Mouse (Mus musculus) CH12.LX (cell line): ENCODE measurements at regions not wholly inside any gene's neighbourhood (a gene's known extent, or its start where the extent isn't known, plus 50 kb on each side); places are given as distances from the start of the nearest gene placed in this dataset.

Experiments used
- DNase-seq: peaks from one replicate; pipeline ENCODE4 v3.0.0-alpha.2; 2013; ENCODE audit errors: extremely low read depth
- H3K27ac ChIP-seq: 2 replicates; pipeline ENCODE4 v1.5.1; 2012; ENCODE audit warnings: low read depth, mild to moderate bottlenecking, control low read depth, moderate library complexity; ENCODE audit not compliant: insufficient read depth
- H3K27me3 ChIP-seq: replicated peaks from 2 replicates; pipeline ENCODE3; 2012; ENCODE audit warnings: inconsistent platforms
- H3K36me3 ChIP-seq, 2 experiments: replicated peaks in 1 of 2; 2 replicates each; pipeline versions ENCODE3 to v1.6.1; 2012; ENCODE audit warnings: inconsistent platforms in 1 of 2, low read length in 1 of 2, mild to moderate bottlenecking in 1 of 2, mixed read lengths in 1 of 2, moderate library complexity in 1 of 2; ENCODE audit not compliant: control insufficient read depth in 1 of 2, insufficient read depth in 1 of 2
- H3K4me1 ChIP-seq, 2 experiments: 2 replicates each; pipeline ENCODE4 v1.6.1; 2012; ENCODE audit warnings: inconsistent platforms in 1 of 2, moderate library complexity in 1 of 2; ENCODE audit not compliant: insufficient read depth in 2 of 2, control insufficient read depth in 1 of 2
- H3K4me2 ChIP-seq: 2 replicates; pipeline ENCODE4 v1.6.1; 2012; ENCODE audit warnings: low read depth, mild to moderate bottlenecking, control low read depth; ENCODE audit not compliant: poor library complexity, insufficient read depth, severe bottlenecking
- H3K4me3 ChIP-seq, 3 experiments: fragments of 150-350 bp in 1 of 3; sonication (generic) in 1 of 3; replicated peaks in 1 of 3; 2 replicates each; pipeline versions ENCODE3 to v1.5.1; 2011 to 2012; ENCODE audit warnings: low read depth in 2 of 3, low read length in 2 of 3, mild to moderate bottlenecking in 2 of 3, moderate library complexity in 2 of 3, control low read depth in 1 of 3, improper control_type of control experiment in 1 of 3, inconsistent platforms in 1 of 3, mixed read lengths in 1 of 3; ENCODE audit not compliant: poor library complexity in 1 of 3
- H3K79me2 ChIP-seq: replicated peaks from 2 replicates; pipeline ENCODE4 v1.6.1; 2012; ENCODE audit warnings: mild to moderate bottlenecking, moderate library complexity; ENCODE audit not compliant: control insufficient read depth, poor library complexity, insufficient read depth, severe bottlenecking; ENCODE audit errors: extremely low read depth
- H3K9ac ChIP-seq: 2 replicates; pipeline ENCODE4 v1.6.1; 2012; ENCODE audit warnings: low read depth, mild to moderate bottlenecking, control low read depth, moderate library complexity; ENCODE audit not compliant: insufficient read depth
- H3K9me3 ChIP-seq: replicated peaks from 2 replicates; pipeline ENCODE3; 2012; ENCODE audit warnings: low read length, inconsistent platforms, mixed read lengths
- CHD1 ChIP-seq: IDR thresholded peaks from 2 replicates; pipeline ENCODE4 v1.6.1; 2012; ENCODE audit warnings: low read depth, low read length, improper control_type of control experiment, inconsistent platforms
- CTCF ChIP-seq, 2 experiments: IDR thresholded peaks in 1 of 2; conservative IDR thresholded peaks in 1 of 2; 2 replicates each; pipeline ENCODE4 v1.5.1; 2011 to 2012; ENCODE audit warnings: low read depth in 2 of 2, low read length in 2 of 2, improper control_type of control experiment in 1 of 2, inconsistent platforms in 1 of 2, mild to moderate bottlenecking in 1 of 2, moderate library complexity in 1 of 2
- E2F4 ChIP-seq: IDR thresholded peaks from 2 replicates; pipeline ENCODE4 v1.6.1; 2011; ENCODE audit warnings: low read depth, low read length, improper control_type of control experiment; ENCODE audit not compliant: insufficient replicate concordance
- EP300 ChIP-seq: IDR thresholded peaks from 2 replicates; pipeline ENCODE4 v1.6.1; 2011; ENCODE audit warnings: low read length, improper control_type of control experiment
- GABPA ChIP-seq: IDR thresholded peaks from 2 replicates; pipeline ENCODE4 v1.6.1; 2012; ENCODE audit warnings: low read depth, low read length, improper control_type of control experiment, inconsistent platforms; ENCODE audit not compliant: insufficient replicate concordance
- IRF4 ChIP-seq: IDR thresholded peaks from 2 replicates; pipeline ENCODE4 v1.6.1; 2014; ENCODE audit warnings: low read depth, mild to moderate bottlenecking, inconsistent platforms, low read length, improper control_type of control experiment
- JUND ChIP-seq: conservative IDR thresholded peaks from 2 replicates; pipeline ENCODE4 v1.6.1; 2011; ENCODE audit warnings: low read depth, low read length, improper control_type of control experiment
- KAT2A ChIP-seq: IDR thresholded peaks from 2 replicates; pipeline ENCODE4 v1.6.1; 2012; ENCODE audit warnings: low read length, improper control_type of control experiment, inconsistent platforms; ENCODE audit not compliant: insufficient replicate concordance
- MAFK ChIP-seq: IDR thresholded peaks from 2 replicates; pipeline ENCODE4 v1.6.1; 2011; ENCODE audit warnings: low read length, improper control_type of control experiment; ENCODE audit not compliant: insufficient replicate concordance
- MAX ChIP-seq: IDR thresholded peaks from 2 replicates; pipeline ENCODE4 v1.6.1; 2011; ENCODE audit warnings: low read length, improper control_type of control experiment
- MAZ ChIP-seq: IDR thresholded peaks from 2 replicates; pipeline ENCODE4 v1.6.1; 2012; ENCODE audit warnings: low read depth, mild to moderate bottlenecking, inconsistent platforms, low read length, improper control_type of control experiment, moderate library complexity
- MXI1 ChIP-seq: IDR thresholded peaks from 2 replicates; pipeline ENCODE4 v1.6.1; 2011; ENCODE audit warnings: mild to moderate bottlenecking, low read depth, low read length, improper control_type of control experiment
- NRF1 ChIP-seq: IDR thresholded peaks from 2 replicates; pipeline ENCODE4 v1.6.1; 2014; ENCODE audit warnings: low read depth, mild to moderate bottlenecking, inconsistent platforms, low read length, improper control_type of control experiment, moderate library complexity
- PAX5 ChIP-seq: IDR thresholded peaks from 2 replicates; pipeline ENCODE4 v1.6.1; 2012; ENCODE audit warnings: low read length, inconsistent platforms, mixed read lengths
- POLR2A ChIP-seq: IDR thresholded peaks from 2 replicates; pipeline ENCODE4 v1.6.1; 2011; ENCODE audit warnings: low read depth, mild to moderate bottlenecking, improper control_type of control experiment, low read length
- RAD21 ChIP-seq: IDR thresholded peaks from 2 replicates; pipeline ENCODE4 v1.6.1; 2011; ENCODE audit warnings: low read depth, mild to moderate bottlenecking, low read length, improper control_type of control experiment, moderate library complexity
- RCOR1 ChIP-seq: conservative IDR thresholded peaks from 2 replicates; pipeline ENCODE4 v1.6.1; 2012; ENCODE audit warnings: low read depth, mild to moderate bottlenecking, inconsistent platforms, low read length, improper control_type of control experiment
- SIN3A ChIP-seq: IDR thresholded peaks from 2 replicates; pipeline ENCODE4 v1.6.1; 2012; ENCODE audit warnings: low read length, improper control_type of control experiment, inconsistent platforms
- TBP ChIP-seq: conservative IDR thresholded peaks from 2 replicates; pipeline ENCODE4 v1.6.1; 2011; ENCODE audit warnings: low read depth, low read length, improper control_type of control experiment
- TCF12 ChIP-seq: IDR thresholded peaks from 2 replicates; pipeline ENCODE4 v1.6.1; 2014; ENCODE audit warnings: low read depth, mild to moderate bottlenecking, inconsistent platforms, low read length, improper control_type of control experiment
- USF2 ChIP-seq: conservative IDR thresholded peaks from 2 replicates; pipeline ENCODE4 v1.6.1; 2011; ENCODE audit warnings: low read depth, low read length, improper control_type of control experiment
- ZC3H11A ChIP-seq: IDR thresholded peaks from 2 replicates; pipeline ENCODE4 v1.6.1; 2012; ENCODE audit warnings: low read depth, mild to moderate bottlenecking, inconsistent platforms, low read length, improper control_type of control experiment
- ZKSCAN1 ChIP-seq: IDR thresholded peaks from 2 replicates; pipeline ENCODE4 v1.6.1; 2012; ENCODE audit warnings: low read depth, inconsistent platforms, low read length, improper control_type of control experiment, borderline replicate concordance
- ZNF384 ChIP-seq: IDR thresholded peaks from 2 replicates; pipeline ENCODE4 v1.6.1; 2012; ENCODE audit warnings: low read depth, low read length, improper control_type of control experiment, inconsistent platforms
- dilution Hi-C: fragments of 300-500 bp; cut with MboI; formaldehyde crosslinking; loops from 2 replicates; pipeline ENCODE4 v1.14.3; 2020; ENCODE audit warnings: low sequenced_read_pairs; ENCODE audit not compliant: extremely low pct_unique_long_range_greater_than_20kb, extremely low pct_ligation_motif_present
- in situ Hi-C: fragments of 300-500 bp; cut with MboI; formaldehyde crosslinking; loops from 3 replicates; pipeline ENCODE4 v1.14.3; 2019; ENCODE audit warnings: low sequenced_read_pairs, low pct_ligation_motif_present, low pct_unique_long_range_greater_than_20kb, mixed read lengths

DNA sequence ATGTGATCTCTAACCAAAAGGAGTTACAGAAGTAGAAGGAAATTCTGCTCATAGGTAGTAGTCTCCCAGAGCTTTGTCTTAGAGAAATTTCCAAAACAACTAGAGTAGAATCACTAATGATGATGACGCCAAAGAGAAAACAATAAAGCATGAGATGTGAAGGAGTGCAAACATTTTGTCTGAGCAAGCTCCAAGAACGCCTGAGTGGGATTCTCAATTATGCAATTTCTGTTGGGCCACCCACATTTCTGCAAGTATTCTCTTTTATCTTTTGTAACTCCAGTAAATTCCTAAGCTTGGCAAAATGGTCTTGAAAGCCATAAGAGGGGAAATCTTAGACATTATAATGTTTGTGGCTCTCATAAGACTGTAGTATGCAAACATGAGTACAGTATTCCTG lies 134.6 kb upstream of the Plcxd3 start:
- Histone ChIP-seq H3K4me3 (no peak overlapping the region), H3K79me2 (no peaks in the 10 kb centered on the region), H3K27ac (no peak overlapping the region), H3K9ac (no peak overlapping the region), H3K4me1 (no peaks in the 10 kb centered on the region), H3K9me3 (no peaks in the 10 kb centered on the region), H3K36me3 (no peaks in the 10 kb centered on the region), H3K4me2 (no peak overlapping the region), H3K27me3 (no peaks in the 10 kb centered on the region)
- DNase-seq: no peak
- TF ChIP-seq RCOR1 (no peak), MAZ (no peak), EP300 (no peak), ZC3H11A (no peak), CTCF (conservative IDR thresholded peaks at IDR 0.05 in 1 of 2, IDR thresholded peaks at IDR 0.05 in 1 of 2; ENCODE audit: low read depth in 2 of 2, low read length in 2 of 2) (no peak), RAD21 (no peak), POLR2A (no peak), MAX (no peak), TCF12 (no peak), USF2 (no peak), CHD1 (no peak), KAT2A (no peak), ZKSCAN1 (no peak)
- in situ Hi-C loops: no loop called here
- dilution Hi-C loops: no loop called here

GRCm38 (mm10) chr15:4247637-4248136 lies 127.6 kb upstream of the Plcxd3 start:
- TF ChIP-seq EP300 (no peak), JUND (no peak), MAZ (no peak), ZKSCAN1 (no peak), KAT2A (no peak), SIN3A (no peak)
- TF ChIP-seq, all 38 proteins: peak for 0
- no peak overlapping the region for H3K9ac ChIP-seq
- no peak overlapping the region for H3K27ac ChIP-seq
- in situ Hi-C loops (no loop called here), dilution Hi-C loops (no loop called here)
- no peaks in the 10 kb centered on the region for H3K9me3 ChIP-seq
- no peak overlapping the region for H3K4me2 ChIP-seq
- H3K79me2 ChIP-seq: no peaks in the 10 kb centered on the region
- no peaks in the 10 kb centered on the region for H3K36me3 ChIP-seq
- no peak overlapping the region for H3K4me3 ChIP-seq
- H3K27me3 ChIP-seq: no peaks in the 10 kb centered on the region
- H3K4me1 ChIP-seq: no peaks in the 10 kb centered on the region
- no peak for DNase-seq

DNA sequence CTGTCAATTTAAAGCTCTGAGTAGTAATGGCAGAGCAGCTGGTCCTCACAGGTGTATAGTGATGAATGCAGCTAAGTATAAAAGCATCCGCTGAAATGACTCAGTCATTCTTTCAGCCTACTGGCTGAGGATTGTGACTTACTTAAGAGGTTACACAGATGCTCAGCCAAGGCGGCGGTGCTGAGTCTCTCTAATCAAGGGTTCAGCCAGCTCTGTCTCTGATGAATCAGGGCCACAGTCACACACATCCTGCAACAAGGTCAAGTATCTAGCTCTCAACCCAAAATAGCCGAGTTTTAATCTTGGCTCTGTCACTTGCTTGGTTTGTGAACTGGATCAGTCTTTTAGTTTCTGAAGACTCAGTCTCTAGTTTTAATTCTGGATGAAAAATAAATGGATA lies 110.7 kb upstream of the Plcxd3 start:
- Histone ChIP-seq H3K27ac (no peak overlapping the region), H3K9me3 (no peaks in the 10 kb centered on the region), H3K4me3 (no peak overlapping the region), H3K4me1 (no peaks in the 10 kb centered on the region), H3K4me2 (no peak overlapping the region), H3K36me3 (no peaks in the 10 kb centered on the region), H3K9ac (no peak overlapping the region), H3K27me3 (no peaks in the 10 kb centered on the region), H3K79me2 (no peaks in the 10 kb centered on the region)
- dilution Hi-C loops: no loop called here
- in situ Hi-C loops: no loop called here
- no peak for TF ChIP-seq CTCF (conservative IDR thresholded peaks at IDR 0.05 in 1 of 2, IDR thresholded peaks at IDR 0.05 in 1 of 2; ENCODE audit: low read depth in 2 of 2, low read length in 2 of 2)
- TF ChIP-seq MAFK: no peak
- TF ChIP-seq KAT2A: no peak
- no peak for TF ChIP-seq ZNF384
- no peak for TF ChIP-seq IRF4
- no peak for TF ChIP-seq TCF12
- no peak for TF ChIP-seq TBP
- TF ChIP-seq MXI1: no peak
- no peak for TF ChIP-seq GABPA
- no peak for TF ChIP-seq NRF1
- no peak for TF ChIP-seq E2F4
- no peak for TF ChIP-seq JUND
- no peak for TF ChIP-seq PAX5
- TF ChIP-seq CHD1: no peak
- no peak for TF ChIP-seq USF2
- no peak for DNase-seq
